Mouse (Mus musculus) left cerebral cortex, postnatal 4 days (tissue): ENCODE results near the gene Nisch. TPM values are rescaled to one million over a fixed set of nuclear protein-coding genes. Genes with fewer than 3 reads are reported as not detected.

Source experiments
- DNase-seq: peaks from one replicate; pipeline ENCODE4 v3.0.0-alpha.2; 2022
- intact Hi-C: fragments of 180-260 bp; cut with DNase I; formaldehyde crosslinking; loops from one replicate; pipeline ENCODE4 v1.15.1; 2025
- total RNA-seq, 2 experiments: library from RNA; stranded (reverse); gene quantifications; 2 replicates each; pipeline ENCODE4 v1.2.3; 2021

Gene Nisch
- total RNA-seq, 2 experiments from 2014 or later: 446 to 469 TPM

DNA sequence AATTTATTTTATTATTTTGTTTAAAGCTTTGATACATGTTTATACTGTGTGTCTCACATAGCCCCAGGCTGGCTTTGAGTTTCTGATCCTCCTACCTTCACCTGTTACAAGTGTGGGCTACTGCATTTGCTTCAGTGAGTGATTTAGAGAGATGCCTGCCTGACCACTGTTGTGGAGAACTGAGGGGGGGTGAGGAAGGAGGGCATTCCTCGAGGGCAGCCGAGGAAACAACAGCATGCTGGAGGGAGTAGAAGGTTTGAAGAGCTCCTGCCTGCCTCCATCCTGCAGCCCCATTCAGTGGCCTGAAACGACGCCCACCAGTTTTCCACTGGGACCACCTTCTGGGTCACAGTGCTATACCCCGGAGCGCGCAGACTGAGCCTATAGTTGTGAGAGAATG, 51.3 kb downstream of the Nisch start:
- intact Hi-C loops: no loop called here

DNA sequence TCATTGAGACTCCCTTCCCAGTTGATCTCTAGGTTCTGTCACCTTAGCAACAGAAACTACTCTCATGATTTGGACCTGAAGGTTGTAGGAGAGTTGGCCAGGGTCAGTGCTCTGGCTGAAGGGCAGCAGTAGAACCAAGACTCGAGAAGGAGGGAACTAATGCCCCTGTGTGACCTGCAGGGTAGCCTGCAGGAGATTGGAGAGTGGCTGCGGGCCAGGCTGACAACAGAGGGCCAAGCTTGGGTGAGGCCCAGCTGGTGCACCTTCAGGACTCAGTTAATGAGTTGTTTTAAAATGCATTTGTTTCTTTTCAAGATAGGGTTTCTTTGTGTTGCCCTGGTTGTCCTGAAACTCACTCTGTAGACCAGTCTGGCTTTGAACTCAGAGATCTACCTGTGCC, 51.7 kb downstream of the Nisch start:
- no peak for DNase-seq
- intact Hi-C loops: no loop called here

More for the DNA sequence above, 51.3 kb downstream of the Nisch start:
- DNase-seq: no peak

DNA sequence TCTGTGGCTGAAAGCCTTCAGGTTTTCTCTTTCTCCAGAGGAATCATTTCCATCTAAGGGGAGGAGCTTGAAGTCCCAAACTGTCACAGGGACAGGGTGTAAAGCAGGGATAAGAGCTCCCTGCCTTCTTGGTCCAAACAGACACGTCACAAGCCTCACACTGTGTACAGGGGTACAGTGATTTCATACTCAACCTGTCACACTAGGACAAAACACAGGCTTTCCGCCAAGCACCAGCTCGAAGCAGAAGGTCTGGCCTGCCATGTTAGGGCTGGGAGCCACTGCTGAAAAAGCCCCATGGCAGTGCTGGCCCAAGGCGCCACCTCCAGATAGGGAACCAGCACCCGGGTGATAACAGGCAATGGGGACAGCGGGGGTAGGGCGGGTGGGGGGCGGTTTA, 52.7 kb downstream of the Nisch start:
- intact Hi-C loops: no loop called here

DNA sequence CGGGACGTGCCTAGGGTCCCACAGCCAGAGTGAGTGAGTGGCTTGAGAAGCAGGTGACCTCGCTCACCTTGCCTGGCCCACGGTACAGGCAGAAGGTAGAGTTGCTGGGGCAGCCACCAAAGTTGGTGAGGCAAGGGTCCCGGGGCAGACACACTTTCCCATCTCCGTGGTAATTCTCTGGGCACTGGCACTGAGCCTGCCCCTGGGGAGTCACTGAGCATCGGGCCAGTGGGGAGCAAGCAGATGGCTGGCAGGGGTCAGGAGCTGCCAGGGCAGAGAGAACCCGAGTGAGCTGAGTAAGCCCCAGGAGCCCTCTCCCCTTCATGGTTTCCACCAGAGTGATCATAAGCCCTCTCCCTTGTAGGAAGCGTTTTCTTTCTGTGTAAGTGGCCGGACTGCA, 55.1 kb downstream of the Nisch start:
- DNase-seq: peak; percentile 64
- intact Hi-C loops: no loop called here

More for the DNA sequence above, 52.7 kb downstream of the Nisch start:
- peak; percentile 65 for DNase-seq

DNA sequence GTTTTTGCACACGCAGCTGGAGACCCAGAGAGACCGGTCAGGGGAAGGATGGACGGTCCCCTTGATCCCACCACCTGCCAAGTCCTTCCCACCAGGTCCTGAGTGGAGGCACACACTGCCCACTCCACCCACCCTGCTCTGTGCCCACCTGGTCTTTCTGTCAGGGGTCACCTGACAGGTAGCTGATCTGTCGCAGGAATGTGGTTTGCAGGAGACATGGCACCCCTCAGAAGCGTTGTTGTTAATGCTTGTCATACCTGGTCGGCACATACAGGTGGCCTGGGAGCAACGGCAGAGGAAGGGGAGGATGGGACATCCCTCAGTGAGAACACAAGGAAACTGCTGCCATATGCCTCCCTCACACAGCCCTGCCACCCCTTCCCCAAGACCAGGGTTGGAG, 55.6 kb downstream of the Nisch start:
- DNase-seq: no peak
- intact Hi-C loops: no loop called here

DNA sequence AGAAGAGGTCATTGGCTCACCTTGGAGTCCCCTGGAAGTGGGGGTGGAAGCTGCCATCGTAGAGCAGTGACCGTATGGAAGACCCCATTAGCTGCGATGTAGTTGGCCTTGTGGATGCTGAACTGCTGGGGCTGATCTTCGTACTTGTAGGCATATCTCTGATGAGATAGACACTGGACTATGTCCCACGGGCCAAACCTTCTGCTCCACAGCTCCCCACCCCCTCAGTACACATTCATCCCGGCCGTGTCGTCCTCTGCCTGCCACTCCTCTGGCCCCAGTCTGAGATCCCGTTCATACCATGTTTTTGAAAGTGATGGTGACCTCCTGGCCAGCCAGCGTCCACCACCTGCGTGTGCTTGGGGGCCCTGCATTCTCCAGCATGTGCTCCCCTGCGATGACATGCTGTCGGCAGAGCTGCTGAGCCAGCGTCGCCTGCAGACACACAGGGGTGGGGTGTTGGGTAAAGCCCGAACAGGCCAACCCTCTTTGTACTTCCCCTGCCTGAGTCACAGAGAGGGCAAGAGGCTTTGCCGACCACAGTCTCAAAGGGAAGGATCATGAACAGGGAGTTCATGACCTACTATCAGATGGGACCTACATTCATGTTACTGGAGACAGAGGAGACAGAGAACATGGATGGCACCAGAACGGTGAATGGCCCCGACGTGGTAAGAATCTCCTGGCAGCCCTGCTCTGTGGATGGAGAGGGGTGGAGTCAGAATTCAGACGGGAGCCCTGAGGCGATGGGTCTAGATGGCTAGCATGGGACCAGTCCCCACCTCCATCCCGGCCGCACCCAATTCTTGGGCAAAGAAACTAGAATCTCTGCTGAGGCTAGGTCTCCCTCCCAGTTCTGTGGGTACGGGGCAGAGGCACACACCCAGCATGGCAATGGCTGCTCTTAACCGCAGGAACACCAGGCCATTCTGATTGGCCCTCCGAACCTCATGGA, 56.3 kb downstream of the Nisch start:
- intact Hi-C loops: no loop called here
- DNase-seq: no peak

DNA sequence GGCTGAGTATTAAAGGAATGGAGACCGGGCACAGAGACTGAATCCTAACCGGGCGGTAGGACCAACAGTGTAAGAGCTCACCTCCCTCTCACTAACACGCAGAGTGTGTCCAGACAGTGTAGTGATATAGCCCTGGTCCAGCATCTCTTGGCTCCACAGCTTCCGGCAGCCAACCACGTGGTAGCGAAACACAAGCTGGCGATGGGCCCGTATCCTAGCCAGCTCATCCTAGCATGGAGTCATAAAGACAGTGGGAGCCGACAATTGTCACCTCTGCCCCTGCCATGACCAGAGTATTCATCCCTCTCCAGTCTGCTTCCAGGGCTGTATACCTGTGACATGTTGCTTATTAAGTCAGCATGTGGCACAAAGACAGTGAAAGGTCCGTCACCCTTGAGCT, 71.1 kb downstream of the Nisch start:
- DNase-seq: no peak
- intact Hi-C loops: no loop called here

DNA sequence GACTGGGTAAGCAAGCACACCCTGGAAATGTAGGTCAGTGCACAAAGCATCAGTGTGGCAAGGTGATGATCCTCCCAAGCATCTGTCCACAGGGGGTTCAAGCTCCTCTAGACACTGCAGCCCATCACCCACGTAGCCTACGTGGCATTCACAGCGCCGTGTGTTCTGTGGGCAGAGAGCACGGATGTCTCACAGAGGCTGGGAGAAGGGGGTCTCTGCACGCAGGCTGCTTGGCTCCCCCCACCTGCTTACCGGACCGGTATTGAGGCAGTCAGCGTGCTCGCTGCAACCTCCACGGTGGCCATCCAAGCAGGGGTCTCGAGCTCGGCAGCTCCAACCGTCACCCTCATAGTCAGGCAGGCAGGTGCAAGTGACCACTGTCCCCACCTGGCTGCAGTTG, 75.7 kb downstream of the Nisch start:
- DNase-seq: no peak
- intact Hi-C loops: no loop called here

DNA sequence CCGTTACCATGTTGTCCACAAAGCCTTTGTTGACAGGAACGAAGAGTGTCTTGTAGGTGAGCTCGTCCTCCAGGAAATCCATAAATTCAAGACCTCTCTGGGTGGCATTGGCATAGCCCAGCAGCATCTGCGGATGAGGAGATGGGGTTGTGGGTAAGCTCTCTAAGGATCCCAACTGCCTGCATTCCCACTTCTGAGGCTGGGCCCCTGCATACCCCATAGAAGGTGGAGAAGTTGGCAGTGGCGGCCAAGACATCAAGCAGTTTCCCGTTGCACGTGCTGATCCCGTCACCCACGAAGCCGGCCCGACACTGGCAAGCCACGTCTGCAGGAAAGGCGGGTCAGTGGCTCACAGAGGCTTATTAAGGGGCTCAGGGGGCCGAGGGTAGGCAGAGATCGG, 76.6 kb downstream of the Nisch start:
- DNase-seq: no peak
- intact Hi-C loops: no loop called here

DNA sequence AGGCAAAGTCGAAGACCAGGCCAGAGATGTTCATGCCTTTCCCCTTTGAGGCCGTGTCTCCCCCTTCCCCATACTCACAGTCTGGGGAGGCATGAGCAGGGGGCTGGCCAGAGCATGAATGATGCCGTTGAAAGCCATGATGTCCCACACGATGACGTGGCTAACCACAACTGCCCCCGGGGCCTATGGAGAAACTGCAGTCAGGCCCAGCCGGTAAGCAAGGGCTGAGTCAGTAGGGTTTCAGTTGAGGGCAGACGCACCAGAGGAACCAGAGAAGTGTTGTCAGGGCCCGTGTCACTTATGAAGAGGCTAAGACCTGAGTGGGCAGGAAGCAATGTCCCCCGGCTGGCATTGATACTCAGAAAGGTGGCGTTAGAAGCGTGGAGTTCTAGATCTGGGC, 77.1 kb downstream of the Nisch start:
- DNase-seq: no peak
- intact Hi-C loops: no loop called here

DNA sequence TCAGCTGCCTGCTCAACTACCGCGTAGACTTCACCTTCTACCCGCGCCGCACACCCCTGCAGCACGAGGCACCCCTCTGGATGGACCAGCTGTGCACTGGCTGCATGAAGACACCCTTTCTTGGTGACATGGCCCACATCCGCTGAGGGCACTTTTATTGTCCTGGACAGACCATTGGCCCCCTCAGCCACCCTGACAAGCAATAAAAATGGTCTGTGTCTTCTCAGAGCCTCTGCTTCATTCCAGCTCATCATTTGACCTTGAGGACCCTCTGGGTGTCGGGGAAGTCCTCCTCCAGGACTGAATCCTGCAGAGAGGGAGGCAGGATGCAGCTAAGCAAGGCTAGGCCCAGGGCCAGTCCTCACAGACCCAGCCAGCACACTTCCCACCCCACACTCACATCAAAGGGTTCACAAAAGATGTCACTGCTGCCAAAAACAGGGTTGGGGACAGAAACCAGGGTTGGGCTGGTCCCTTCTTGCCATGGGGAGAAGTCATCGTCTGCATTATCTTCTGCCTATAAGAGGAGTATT, 77.8 kb downstream of the Nisch start:
- no peak for DNase-seq
- intact Hi-C loops: no loop called here

DNA sequence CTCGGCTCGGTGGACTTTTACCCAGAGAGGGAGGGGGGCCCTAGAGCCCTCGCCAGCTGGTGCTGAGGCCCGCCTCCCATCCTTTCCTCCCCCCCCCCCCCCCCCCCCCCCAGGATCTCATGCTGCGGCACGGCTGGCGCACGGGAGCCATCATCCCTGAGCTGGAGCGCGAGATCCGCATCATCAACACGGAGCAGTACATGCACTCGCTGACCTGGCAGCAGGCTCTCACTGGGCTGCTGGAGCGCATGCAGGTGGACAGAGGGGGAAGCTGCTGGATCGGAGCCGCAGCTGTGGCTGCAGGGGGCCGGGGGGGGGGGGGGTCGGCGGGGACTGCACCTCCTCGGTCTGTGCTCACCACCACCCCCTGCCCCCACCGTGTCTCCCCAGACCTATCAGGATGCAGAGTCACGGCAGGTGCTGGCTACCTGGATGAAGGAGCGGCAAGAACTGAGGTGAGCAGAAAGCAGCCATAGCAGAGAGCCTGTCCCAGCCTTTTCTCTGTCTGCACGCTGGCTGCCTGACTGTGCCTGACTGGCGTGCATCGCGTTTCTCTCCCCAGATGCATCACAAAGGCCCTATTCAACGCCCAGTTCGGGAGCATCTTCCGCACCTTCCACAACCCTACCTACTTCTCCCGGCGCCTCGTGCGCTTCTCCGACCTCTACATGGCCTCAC, 78.4 kb downstream of the Nisch start:
- intact Hi-C loops: no loop called here

DNA sequence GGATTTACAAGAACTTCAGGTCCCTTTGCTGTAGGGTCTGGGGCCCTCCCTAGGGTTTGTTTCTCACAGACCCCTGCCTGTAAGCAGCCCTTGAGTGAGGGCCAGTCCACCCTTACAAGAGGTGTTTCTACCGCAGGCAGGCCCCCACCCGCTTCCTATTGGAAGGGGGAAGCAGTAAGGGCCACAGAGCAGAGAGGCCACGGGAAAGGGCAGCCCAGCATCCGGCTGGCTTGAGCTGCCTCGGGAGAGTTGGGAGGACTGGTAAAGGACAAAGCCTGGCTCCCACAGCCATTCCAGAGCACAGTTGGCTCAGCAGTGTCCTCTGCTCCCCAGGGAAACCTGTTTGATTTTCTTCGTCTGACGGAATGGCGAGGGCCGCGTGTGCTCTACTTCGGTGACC, 79.0 kb downstream of the Nisch start:
- intact Hi-C loops: no loop called here
- DNase-seq: no peak

More for the DNA sequence above, 78.4 kb downstream of the Nisch start:
- peak; percentile 14 for DNase-seq

DNA sequence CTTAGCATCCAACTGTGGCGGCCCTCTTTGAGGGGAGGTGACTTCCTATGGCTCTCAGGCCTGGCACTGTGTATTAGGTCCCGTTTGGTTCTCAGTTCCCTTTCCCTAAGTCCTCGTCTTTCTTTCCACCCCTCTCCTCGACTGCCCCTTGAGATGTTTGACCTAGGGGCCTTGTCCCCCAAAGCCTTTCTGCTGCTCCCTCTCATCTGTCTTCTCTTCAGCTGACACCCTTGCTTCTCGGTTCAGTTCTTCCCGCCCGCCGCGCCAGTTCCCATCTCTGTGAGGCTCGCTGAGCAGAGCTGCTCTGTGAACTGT, 79.5 kb downstream of the Nisch start:
- DNase-seq: no peak
- intact Hi-C loops: no loop called here

DNA sequence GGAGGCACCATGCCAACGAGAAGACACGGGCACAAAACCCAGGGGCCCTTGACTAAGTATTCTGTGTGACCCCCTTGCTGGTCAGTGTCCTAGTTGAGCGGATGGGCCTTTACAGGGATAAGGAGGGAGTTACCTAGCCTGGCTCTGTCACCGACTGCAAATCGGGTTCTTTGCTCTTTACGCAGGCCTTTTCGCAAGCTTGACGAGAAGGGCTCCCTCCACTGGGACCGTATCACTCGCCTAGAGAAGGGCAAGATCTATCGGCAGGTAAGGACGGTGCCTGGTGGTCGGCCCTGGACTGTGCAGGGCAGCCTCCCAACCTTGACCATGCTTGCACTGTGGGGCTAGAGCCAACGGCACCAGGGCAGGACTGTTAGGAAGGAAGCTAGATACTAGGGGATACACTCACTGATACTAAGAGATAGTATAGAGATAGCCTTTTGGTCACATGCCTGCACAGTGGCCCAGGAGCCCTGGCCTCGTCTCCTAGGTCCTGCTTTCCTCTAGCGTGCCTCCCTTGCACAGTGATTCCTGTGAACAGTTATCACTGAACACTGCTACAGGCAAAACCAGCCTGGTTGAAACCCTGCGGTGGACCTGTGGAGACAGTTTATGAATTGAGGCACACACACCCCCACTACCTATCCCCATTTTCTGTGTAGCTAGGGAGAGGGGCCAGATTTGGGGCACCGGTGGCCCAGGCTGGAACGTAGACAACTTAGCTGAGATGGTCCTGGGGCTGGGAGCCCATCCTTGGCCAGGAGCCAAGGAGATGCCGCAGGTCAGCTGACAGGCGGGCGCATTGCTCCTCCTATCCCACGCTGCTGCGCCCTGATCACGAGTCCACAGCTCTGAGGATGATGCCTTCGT, 80.1 kb downstream of the Nisch start:
- no peak for DNase-seq
- intact Hi-C loops: no loop called here

DNA sequence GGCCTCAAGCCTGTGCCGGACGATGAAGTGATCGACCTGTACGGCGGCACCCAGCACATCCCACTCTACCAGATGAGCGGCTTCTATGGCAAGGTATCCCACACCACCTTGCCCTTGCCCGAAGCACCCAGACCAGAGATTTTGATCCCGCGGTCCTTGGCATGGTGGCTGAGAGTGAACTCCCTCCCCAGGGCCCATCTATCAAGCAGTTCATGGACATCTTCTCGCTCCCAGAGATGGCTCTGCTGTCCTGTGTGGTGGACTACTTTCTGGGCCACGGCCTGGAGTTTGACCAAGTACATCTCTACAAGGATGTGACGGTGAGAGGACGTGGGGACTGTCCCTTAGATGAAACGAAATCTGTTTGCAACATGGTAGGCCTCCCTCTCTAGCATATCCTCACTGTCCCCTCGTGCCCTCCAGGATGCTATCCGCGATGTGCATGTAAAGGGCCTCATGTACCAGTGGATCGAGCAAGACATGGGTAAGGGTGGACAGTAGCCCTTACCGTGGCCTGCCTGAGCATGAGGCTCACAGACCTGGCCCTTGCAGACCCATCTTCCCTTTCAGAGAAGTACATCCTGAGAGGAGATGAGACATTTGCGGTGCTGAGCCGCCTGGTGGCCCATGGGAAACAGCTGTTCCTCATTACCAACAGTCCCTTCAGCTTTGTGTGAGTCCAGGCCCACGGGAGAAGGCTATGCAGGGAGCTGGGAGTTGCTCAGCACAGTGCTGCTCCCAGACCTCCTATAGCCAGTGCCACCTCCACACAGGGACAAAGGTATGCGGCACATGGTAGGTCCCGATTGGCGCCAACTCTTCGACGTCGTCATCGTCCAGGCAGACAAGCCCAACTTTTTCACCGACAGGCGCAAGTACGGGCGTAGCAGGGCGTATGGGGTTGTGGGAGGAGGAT, 81.0 kb downstream of the Nisch start:
- DNase-seq: no peak
- intact Hi-C loops: no loop called here

DNA sequence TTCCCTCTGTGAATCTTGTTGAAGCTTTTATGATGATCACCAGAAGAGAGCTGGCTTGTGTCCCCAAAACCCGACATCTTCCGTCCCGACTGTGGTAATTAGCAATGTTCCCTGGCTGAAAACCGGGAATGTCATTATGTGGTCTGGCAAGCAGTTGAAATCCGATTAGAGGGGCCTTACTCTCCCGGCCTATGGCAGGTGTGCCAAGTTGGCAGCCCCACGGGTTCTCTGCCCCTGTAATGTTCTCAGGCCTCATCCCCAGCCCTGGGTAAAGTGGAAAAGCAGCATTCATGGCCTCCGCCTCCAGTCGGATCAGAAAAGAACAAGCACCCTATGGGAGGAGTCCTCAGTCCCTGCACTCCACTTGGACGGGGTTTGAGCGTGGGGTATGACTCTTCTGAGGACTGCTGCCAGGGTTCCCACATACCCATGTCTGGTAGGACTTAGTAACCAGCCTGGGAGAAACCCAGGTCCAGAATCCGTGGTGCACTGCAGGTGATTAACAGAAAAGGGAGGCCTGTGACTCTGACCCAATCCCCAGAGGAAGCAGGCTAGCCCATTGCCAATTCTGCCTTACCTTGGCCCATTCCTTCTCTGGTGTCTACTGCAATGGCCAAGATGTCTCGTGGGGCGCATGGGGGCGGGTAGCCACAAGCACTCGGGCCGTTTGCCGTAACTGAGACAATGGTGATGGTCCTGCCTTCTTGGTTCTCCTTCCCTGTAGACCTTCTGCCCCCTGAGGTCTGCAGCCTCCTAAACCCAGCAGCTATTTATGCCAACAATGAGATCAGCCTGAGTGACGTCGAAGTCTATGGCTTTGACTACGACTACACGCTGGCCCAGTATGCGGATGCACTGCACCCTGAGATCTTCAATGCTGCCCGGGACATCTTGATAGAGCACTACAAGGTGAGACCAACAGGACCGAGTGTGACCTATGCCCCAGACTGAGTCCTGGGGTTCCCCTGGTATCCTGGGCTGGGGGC, 82.4 kb downstream of the Nisch start:
- intact Hi-C loops: no loop called here
- DNase-seq: peak; percentile 90

DNA sequence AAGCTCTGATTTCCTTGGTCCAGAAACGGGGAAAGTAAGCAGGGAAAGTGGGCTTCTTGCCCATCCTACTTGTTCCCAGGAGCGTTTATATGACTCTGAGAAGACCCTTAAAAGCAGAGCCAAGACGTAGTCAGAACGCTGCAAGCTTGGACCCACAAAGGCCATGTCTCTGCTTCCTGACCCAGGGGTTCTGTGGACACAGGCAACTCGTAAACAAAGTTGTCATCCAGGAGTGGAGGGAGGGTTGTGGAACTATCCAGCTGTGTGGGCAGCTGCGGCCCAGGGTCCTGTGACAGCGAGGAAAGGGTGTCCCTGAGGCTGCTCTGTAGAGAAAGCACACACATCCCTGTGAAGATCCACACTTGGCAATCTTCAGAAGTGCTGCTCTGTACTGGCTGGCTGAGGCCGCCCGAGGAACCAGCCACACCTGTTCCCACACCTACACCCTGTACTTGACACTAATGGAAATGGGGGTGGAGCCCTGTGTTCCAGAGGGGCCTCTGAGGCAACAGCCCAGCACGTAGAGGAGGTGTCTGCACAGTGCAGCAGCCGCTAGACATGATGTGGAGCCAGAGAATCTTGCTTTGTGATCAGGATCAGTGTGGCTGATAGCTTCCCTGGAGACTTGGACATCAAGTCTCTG, 83.6 kb downstream of the Nisch start:
- no peak for DNase-seq
- intact Hi-C loops: no loop called here
